8 mouse cellular contexts compared by ENCODE assay signal in genomic region chr1:74303509-74304338, GRCm38 (mm10). TPM values are rescaled to one million over a fixed set of nuclear protein-coding genes. Genes with fewer than 3 reads are reported as not detected.
DNase-seq lines count a peak whose midpoint lies in the region; ATAC-seq and TF ChIP-seq lines count a peak whose summit lies in the region.

No protein-coding gene starts in this region.

- H3K27me3 ChIP-seq in embryonic facial prominence, embryonic 13.5 days = no peaks in the 10 kb centered on the region
- no peaks in the 10 kb centered on the region for H3K27me3 ChIP-seq in heart, embryonic 11.5 days (ENCODE audit: control insufficient read depth, insufficient read depth, low read length)
- no peaks in the 10 kb centered on the region for H3K27me3 ChIP-seq in liver, embryonic 16.5 days (ENCODE audit: control insufficient read depth, insufficient read depth, low read depth, low read length)
- H3K27me3 ChIP-seq in neural tube, embryonic 11.5 days (ENCODE audit: control insufficient read depth, insufficient read depth, low read length) = 0 out of 2 replicates have a peak, but pooled peaks cover 2% of the 10 kb centered on the region
- no peaks in the 10 kb centered on the region for H3K27me3 ChIP-seq in testis, adult 2 months (ENCODE audit: control insufficient read depth, insufficient read depth, low read length)

- peak overlapping the region; percentile 85 for H3K4me2 ChIP-seq in embryonic facial prominence, embryonic 13.5 days
- H3K4me2 ChIP-seq in heart, embryonic 11.5 days = peak overlapping the region; percentile 85
- H3K4me2 ChIP-seq in liver, embryonic 16.5 days (ENCODE audit: low read depth, low read length) = peak overlapping the region; percentile 92
- H3K4me2 ChIP-seq in neural tube, embryonic 11.5 days (ENCODE audit: low read depth) = peak overlapping the region; percentile 82

- peaks cover 28% of the 10 kb centered on the region for H3K4me1 ChIP-seq in embryonic facial prominence, embryonic 13.5 days
- peaks cover 27% of the 10 kb centered on the region for H3K4me1 ChIP-seq in heart, embryonic 11.5 days (ENCODE audit: control insufficient read depth, insufficient read depth, low read length)
- H3K4me1 ChIP-seq in liver, embryonic 16.5 days (ENCODE audit: control insufficient read depth, low read depth, low read length) = peaks cover 54% of the 10 kb centered on the region
- peaks cover 6% of the 10 kb centered on the region; the same call in 1 of the 2 replicates for H3K4me1 ChIP-seq in neural tube, embryonic 11.5 days (ENCODE audit: control insufficient read depth, insufficient read depth, low read length)
- H3K4me1 ChIP-seq in testis, adult 2 months (ENCODE audit: control insufficient read depth, insufficient read depth, low read length) = peaks cover 8% of the 10 kb centered on the region

- H3K9me3 ChIP-seq in embryonic facial prominence, embryonic 13.5 days = no peaks in the 10 kb centered on the region
- H3K9me3 ChIP-seq in heart, embryonic 11.5 days (replicated peaks; ENCODE audit: control insufficient read depth, low read length) = no peaks in the 10 kb centered on the region
- no peaks in the 10 kb centered on the region for H3K9me3 ChIP-seq in liver, embryonic 16.5 days (replicated peaks; ENCODE audit: control insufficient read depth, low read length)
- no peaks in the 10 kb centered on the region for H3K9me3 ChIP-seq in neural tube, embryonic 11.5 days (ENCODE audit: control insufficient read depth, low read length)

- peak overlapping the region; percentile 86 for H3K9ac ChIP-seq in embryonic facial prominence, embryonic 13.5 days
- peak overlapping the region; percentile 93 for H3K9ac ChIP-seq in heart, embryonic 11.5 days (ENCODE audit: low read depth, low read length)
- peak overlapping the region; percentile 89 for H3K9ac ChIP-seq in liver, embryonic 16.5 days (ENCODE audit: low read depth, low read length)
- H3K9ac ChIP-seq in neural tube, embryonic 11.5 days (ENCODE audit: low read length) = peak overlapping the region; percentile 66

- peak overlapping the region; percentile 86 for H3K27ac ChIP-seq in embryonic facial prominence, embryonic 13.5 days
- peak overlapping the region; percentile 87 for H3K27ac ChIP-seq in heart, embryonic 11.5 days (ENCODE audit: low read depth, low read length)
- H3K27ac ChIP-seq in liver, embryonic 16.5 days (ENCODE audit: low read length) = peak overlapping the region; percentile 77
- 0 out of 2 replicates have a peak overlapping the region, but pooled peaks have one; percentile 20 for H3K27ac ChIP-seq in neural tube, embryonic 11.5 days (ENCODE audit: low read depth, low read length)
- H3K27ac ChIP-seq in testis, adult 2 months (ENCODE audit: control insufficient read depth, insufficient read depth, low read depth, low read length) = peak overlapping the region; percentile 46

- under 1% methylated on average over 56 of the region's 56 CpGs for WGBS in embryonic facial prominence, embryonic 13.5 days
- under 1% methylated on average over 56 of the region's 56 CpGs for WGBS in heart, embryonic 11.5 days (ENCODE audit: insufficient replicate concordance)
- under 1% methylated on average over 56 of the region's 56 CpGs for WGBS in liver, embryonic 16.5 days (ENCODE audit: insufficient replicate concordance)
- WGBS in neural tube, embryonic 11.5 days = under 1% methylated on average over 55 of the region's 56 CpGs

- DNase-seq in CD4-positive helper T cell, adult 2 months (ENCODE audit: low read depth, low spot score) = peak; percentile 47
- peak; percentile 89 to 92 for DNase-seq in adrenal gland, postnatal 36 days
- DNase-seq in kidney, adult 9 months = peak; percentile 76
- DNase-seq in neural tube, embryonic 11.5 days (ENCODE audit: low spot score) = peak; percentile 59

- peak; percentile 72 for ATAC-seq in embryonic facial prominence, embryonic 13.5 days (ENCODE audit: insufficient number of reproducible peaks, insufficient read depth, low FRiP score, low TSS enrichment, low read depth)
- ATAC-seq in heart, embryonic 11.5 days (replicated peaks; ENCODE audit: insufficient number of reproducible peaks, low FRiP score, low TSS enrichment) = peak; percentile 85
- ATAC-seq in liver, embryonic 16.5 days (ENCODE audit: low read depth) = peak; percentile 91
- peak; percentile 58 for ATAC-seq in neural tube, embryonic 11.5 days (ENCODE audit: insufficient read depth, low FRiP score, low TSS enrichment)

- no peak for TF ChIP-seq CTCF in testis, adult 2 months (IDR thresholded peaks at IDR 0.05; ENCODE audit: control insufficient read depth, insufficient read depth, insufficient replicate concordance, low read depth, low read length)

- peak overlapping the region; percentile 75 for H3K4me3 ChIP-seq in embryonic facial prominence, embryonic 13.5 days
- peak overlapping the region; percentile 73 for H3K4me3 ChIP-seq in heart, embryonic 11.5 days (ENCODE audit: low read depth, low read length)
- H3K4me3 ChIP-seq in liver, embryonic 16.5 days (ENCODE audit: low read depth, low read length) = peak overlapping the region; percentile 86
- peak overlapping the region; percentile 51 for H3K4me3 ChIP-seq in neural tube, embryonic 11.5 days (ENCODE audit: low read depth, low read length)
- peak overlapping the region; percentile 76 for H3K4me3 ChIP-seq in testis, adult 2 months (ENCODE audit: control insufficient read depth, low read depth, low read length)

- no peaks in the 10 kb centered on the region for H3K36me3 ChIP-seq in embryonic facial prominence, embryonic 13.5 days
- H3K36me3 ChIP-seq in heart, embryonic 11.5 days (ENCODE audit: control insufficient read depth, insufficient read depth, low read length) = no peaks in the 10 kb centered on the region
- no peaks in the 10 kb centered on the region; the same call in 1 of the 2 replicates for H3K36me3 ChIP-seq in liver, embryonic 16.5 days (ENCODE audit: control insufficient read depth, insufficient read depth)
- no peaks in the 10 kb centered on the region for H3K36me3 ChIP-seq in neural tube, embryonic 11.5 days (ENCODE audit: control insufficient read depth, insufficient read depth, low read length)
- H3K36me3 ChIP-seq in testis, adult 2 months (ENCODE audit: control insufficient read depth, insufficient read depth, low read length) = no peaks in the 10 kb centered on the region

- peak; percentile 57 for TF ChIP-seq POLR2A in testis, adult 2 months (IDR thresholded peaks at IDR 0.05; ENCODE audit: control insufficient read depth, low read depth, low read length)

RNA-seq across cellular contexts. Expression of gene Tmbim1, which starts 1.7 kb away (rescaled TPM):
- 100 to 1,000 TPM; 101 to 106 TPM for total RNA-seq in adrenal gland, postnatal 36 days (2021)
- 28.4 and 29.4 TPM in 2 replicates for polyA plus RNA-seq in embryonic facial prominence, embryonic 13.5 days (2015; fragmentation: Nextera tagmentation; extraction: Ambion mirVana)
- polyA plus RNA-seq in heart, embryonic 11.5 days (2014; fragmentation: Nextera tagmentation; extraction: Ambion mirVana) = 29.2 and 37.1 TPM in 2 replicates
- polyA plus RNA-seq in liver, embryonic 16.5 days (2015; fragmentation: Nextera tagmentation; extraction: Ambion mirVana) = 16.5 and 18.8 TPM in 2 replicates
- polyA plus RNA-seq in neural tube, embryonic 11.5 days (2014; fragmentation: Nextera tagmentation; extraction: Ambion mirVana) = 8.3 and 8.5 TPM in 2 replicates
- 6.3 TPM in 2 replicates for polyA plus RNA-seq in testis, adult 2 months (2012; rRNA removed)

RNA-seq across cellular contexts. Expression of gene Pnkd, which starts 19.0 kb away (rescaled TPM):
- 10 to 100 TPM; 72.5 to 80.8 TPM for total RNA-seq in adrenal gland, postnatal 36 days (2021)
- 95.1 and 112 TPM in 2 replicates for polyA plus RNA-seq in embryonic facial prominence, embryonic 13.5 days (2015; fragmentation: Nextera tagmentation; extraction: Ambion mirVana)
- polyA plus RNA-seq in heart, embryonic 11.5 days (2014; fragmentation: Nextera tagmentation; extraction: Ambion mirVana) = 225 and 231 TPM in 2 replicates
- polyA plus RNA-seq in liver, embryonic 16.5 days (2015; fragmentation: Nextera tagmentation; extraction: Ambion mirVana) = 34.0 and 37.5 TPM in 2 replicates
- polyA plus RNA-seq in neural tube, embryonic 11.5 days (2014; fragmentation: Nextera tagmentation; extraction: Ambion mirVana) = 104 and 107 TPM in 2 replicates
- 118 and 119 TPM in 2 replicates for polyA plus RNA-seq in testis, adult 2 months (2012; rRNA removed)

RNA-seq across cellular contexts. Expression of gene Aamp, which starts 19.2 kb away (rescaled TPM):
- total RNA-seq in adrenal gland, postnatal 36 days (2021) = 100 to 1,000 TPM; 174 to 190 TPM
- polyA plus RNA-seq in embryonic facial prominence, embryonic 13.5 days (2015; fragmentation: Nextera tagmentation; extraction: Ambion mirVana) = 224 and 225 TPM in 2 replicates
- 173 and 193 TPM in 2 replicates for polyA plus RNA-seq in heart, embryonic 11.5 days (2014; fragmentation: Nextera tagmentation; extraction: Ambion mirVana)
- polyA plus RNA-seq in liver, embryonic 16.5 days (2015; fragmentation: Nextera tagmentation; extraction: Ambion mirVana) = 95.6 and 97.5 TPM in 2 replicates
- 195 and 215 TPM in 2 replicates for polyA plus RNA-seq in neural tube, embryonic 11.5 days (2014; fragmentation: Nextera tagmentation; extraction: Ambion mirVana)
- 1,529 and 1,552 TPM in 2 replicates for polyA plus RNA-seq in testis, adult 2 months (2012; rRNA removed)

RNA-seq across cellular contexts. Expression of gene Gpbar1, which starts 25.4 kb away (rescaled TPM):
- total RNA-seq in adrenal gland, postnatal 36 days (2021) = not detected
- polyA plus RNA-seq in embryonic facial prominence, embryonic 13.5 days (2015; fragmentation: Nextera tagmentation; extraction: Ambion mirVana) = 0.20 and 0.33 TPM in 2 replicates
- 0.83 and 1.0 TPM in 2 replicates for polyA plus RNA-seq in heart, embryonic 11.5 days (2014; fragmentation: Nextera tagmentation; extraction: Ambion mirVana)
- 0.36 and 0.39 TPM in 2 replicates for polyA plus RNA-seq in liver, embryonic 16.5 days (2015; fragmentation: Nextera tagmentation; extraction: Ambion mirVana)
- polyA plus RNA-seq in neural tube, embryonic 11.5 days (2014; fragmentation: Nextera tagmentation; extraction: Ambion mirVana) = 0.21 and 0.38 TPM in 2 replicates
- polyA plus RNA-seq in testis, adult 2 months (2012; rRNA removed) = 0.10 and 0.16 TPM in 2 replicates

RNA-seq across cellular contexts. Expression of gene Catip, which starts 58.2 kb away (rescaled TPM):
- total RNA-seq in adrenal gland, postnatal 36 days (2021) = under 1 TPM; 0.23 to 0.26 TPM
- 0.63 and 0.77 TPM in 2 replicates for polyA plus RNA-seq in embryonic facial prominence, embryonic 13.5 days (2015; fragmentation: Nextera tagmentation; extraction: Ambion mirVana)
- 0.17 and 0.59 TPM in 2 replicates for polyA plus RNA-seq in heart, embryonic 11.5 days (2014; fragmentation: Nextera tagmentation; extraction: Ambion mirVana)
- 0.05 and 0.08 TPM in 2 replicates for polyA plus RNA-seq in liver, embryonic 16.5 days (2015; fragmentation: Nextera tagmentation; extraction: Ambion mirVana)
- 0.20 and 0.26 TPM in 2 replicates for polyA plus RNA-seq in neural tube, embryonic 11.5 days (2014; fragmentation: Nextera tagmentation; extraction: Ambion mirVana)
- polyA plus RNA-seq in testis, adult 2 months (2012; rRNA removed) = 22.0 and 25.9 TPM in 2 replicates

Comparison
In these comparisons a context has a peak if more than half of its experiments do, and no peak if none do; other contexts are left out.
1. Peak in every context shown above with its lines: DNase-seq, ATAC-seq, H3K4me3 ChIP-seq and H3K27ac ChIP-seq.
2. H3K27ac ChIP-seq: peak in every context shown above with its lines; median percentile 87 in heart, embryonic 11.5 days; 86 in embryonic facial prominence, embryonic 13.5 days; 77 in liver, embryonic 16.5 days; 46 in testis, adult 2 months; 20 in neural tube, embryonic 11.5 days.